Mouse (Mus musculus) cerebellum, postnatal 10 days (tissue): ENCODE data around the gene Tor1a.
"Not testable (repeated sequence)": the region's sequence is repeated elsewhere in the genome, so short reads cannot be mapped to it uniquely, and the experiment has no call there.

Experiments
- DNase-seq, 2 experiments: peaks; one replicate each; pipeline ENCODE4 v3.0.0; 2021; ENCODE audit warnings: mixed read lengths in 2 of 2

Gene Tor1a

GRCm38 (mm10) chr2:30952824-30953490 is 14.8 kb downstream of the Tor1a start, which contains the start of gene Tor1b:
Gene Tor1b, plus strand, starts transcription at chr2:30952959.
- DNase-seq, result peak; percentile 91

DNA sequence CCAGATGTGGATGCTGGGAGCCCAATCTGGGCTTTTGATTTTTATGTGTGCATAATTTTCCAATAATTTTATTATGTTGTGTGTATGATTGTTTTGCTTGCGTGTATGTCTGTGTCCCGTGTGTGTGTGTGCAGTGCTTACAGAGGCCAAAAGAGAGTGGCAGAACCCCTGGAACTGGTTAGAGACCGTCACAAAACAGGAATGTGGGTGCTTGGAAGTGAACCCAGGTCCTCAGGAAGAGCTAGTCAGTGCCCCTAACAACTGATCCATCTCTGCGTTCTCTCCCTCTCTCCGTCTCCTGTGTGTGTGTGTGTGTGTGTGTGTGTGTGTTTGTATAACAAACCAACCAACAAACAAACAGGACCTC is 15.3 kb downstream of the Tor1a start:
- no peak for DNase-seq

DNA sequence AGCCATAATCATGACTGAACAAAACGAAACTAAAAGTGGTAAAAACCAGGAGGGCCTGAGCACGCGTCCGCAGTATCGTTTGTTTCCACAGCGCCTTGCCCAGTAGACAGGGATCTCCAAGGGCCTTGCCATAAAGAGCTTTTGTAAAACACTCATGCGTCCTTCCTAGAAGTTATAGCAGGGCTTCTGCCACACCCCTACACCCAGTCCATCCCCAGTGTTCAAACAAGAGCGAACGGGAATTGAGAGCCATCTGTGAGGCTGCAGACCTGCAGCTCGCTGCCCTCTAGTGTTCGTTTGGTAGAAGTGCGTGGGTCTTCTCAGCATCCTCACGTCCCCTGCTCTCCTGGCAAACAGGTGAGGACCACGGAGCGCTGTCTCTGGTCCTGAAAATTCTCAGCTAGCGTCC is 25.1 kb downstream of the Tor1a start:
- DNase-seq, result peak; percentile 75 to 83

- not testable (repeated sequence) for DNase-seq
Measured at GRCm38 (mm10) chr2:30942116-30942515, 25.6 kb downstream of the Tor1a start.

DNA sequence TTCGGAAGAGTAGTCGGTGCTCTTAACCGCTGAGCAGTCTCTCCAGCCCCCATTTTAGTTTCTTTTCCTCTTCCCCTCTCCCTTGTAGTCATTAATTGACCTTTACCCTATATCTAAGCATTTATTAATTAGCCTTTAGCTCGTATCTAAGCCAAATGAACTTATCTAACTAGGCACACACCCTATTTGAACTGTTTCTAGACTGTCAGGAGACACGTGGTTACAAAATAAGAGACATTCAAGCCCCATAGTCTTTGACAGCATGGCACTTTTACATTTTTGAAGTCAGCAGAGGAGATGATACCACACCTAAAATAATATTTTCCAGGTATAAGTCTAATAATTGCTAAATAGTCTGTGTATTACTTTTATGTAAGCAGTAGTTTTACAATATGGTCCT is 26.1 kb downstream of the Tor1a start:
- DNase-seq, result no peak

- no peak for DNase-seq
Measured at GRCm38 (mm10) chr2:30938574-30938991, 29.1 kb downstream of the Tor1a start.

GRCm38 (mm10) chr2:30937731-30938130 is 30.0 kb downstream of the Tor1a start:
- no peak for DNase-seq

GRCm38 (mm10) chr2:30936808-30937207 is 30.9 kb downstream of the Tor1a start:
- no peak for DNase-seq

DNA sequence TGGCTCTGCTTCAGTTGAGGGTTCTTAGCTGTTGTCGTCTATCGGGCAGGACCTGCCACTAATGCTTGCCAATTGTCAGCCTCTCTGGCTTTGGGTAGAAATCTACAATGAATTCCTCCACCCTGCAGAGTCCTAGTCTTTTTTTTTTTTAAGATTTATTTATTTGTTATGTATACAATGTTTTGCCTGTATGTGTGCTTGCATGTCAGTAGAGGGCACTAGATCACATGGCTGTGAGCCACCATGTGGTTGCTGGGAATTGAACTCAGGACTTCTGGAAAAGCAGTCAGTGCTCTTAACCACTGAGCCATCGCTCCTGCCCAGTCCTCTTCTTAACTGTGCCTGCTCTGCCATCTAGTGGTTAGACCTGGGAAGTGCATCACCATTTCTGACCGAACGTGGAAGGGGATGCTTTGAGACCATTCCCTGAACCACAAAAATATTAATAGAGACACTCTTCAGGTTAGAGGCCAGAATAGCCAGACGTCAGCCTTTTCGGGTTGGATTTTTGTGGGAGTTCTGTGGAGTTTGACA is 33.7 kb downstream of the Tor1a start:
- peak; percentile 88 to 92 for DNase-seq

DNA sequence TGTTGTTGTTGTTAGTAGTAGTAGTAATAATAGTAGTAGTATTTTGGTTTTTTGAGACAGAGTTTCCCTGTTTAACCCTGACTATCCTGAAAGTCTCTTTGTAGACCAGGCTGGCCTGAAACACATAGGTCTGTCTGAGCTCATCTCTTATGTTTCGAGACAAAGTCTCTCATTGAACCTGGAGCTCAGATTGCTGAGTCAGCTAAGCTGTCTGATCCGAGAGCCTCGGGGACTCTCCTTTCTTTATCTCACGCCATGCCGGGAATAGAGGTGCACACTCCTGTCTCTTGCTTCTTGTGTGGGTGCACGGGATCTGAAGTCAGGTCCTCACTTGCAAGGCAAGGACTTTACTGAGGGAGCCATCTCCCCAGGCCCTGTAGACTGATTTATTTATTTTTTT is 34.7 kb downstream of the Tor1a start:
- no peak for DNase-seq

DNA sequence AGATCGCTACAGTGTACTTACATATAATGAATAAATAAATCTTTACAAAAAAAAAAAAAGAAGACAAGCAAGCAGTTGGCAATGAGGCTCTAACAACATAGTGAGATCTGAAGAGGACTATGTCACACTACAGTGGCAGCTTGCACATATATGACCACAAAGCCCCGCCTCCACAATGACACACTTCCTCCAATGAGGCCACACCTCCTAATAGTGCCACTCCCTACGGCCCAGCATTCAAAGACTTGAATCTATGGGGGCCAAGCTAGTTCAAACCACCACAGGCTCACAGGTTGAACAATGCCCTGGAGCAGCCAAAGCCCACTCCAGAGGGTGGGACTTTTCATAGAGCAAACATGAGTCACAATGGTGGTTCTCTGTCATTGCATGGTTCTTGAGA is 35.8 kb downstream of the Tor1a start:
- DNase-seq, result no peak

- DNase-seq, result not testable (repeated sequence)
Measured at GRCm38 (mm10) chr2:30930846-30931245, 36.9 kb downstream of the Tor1a start.

- peak; percentile 89 to 90 for DNase-seq
Measured at GRCm38 (mm10) chr2:30929483-30930045, 38.2 kb downstream of the Tor1a start, which contains the start of gene Ptges. Gene Ptges, minus strand, starts transcription at chr2:30929863.

GRCm38 (mm10) chr2:30928893-30929482 is 38.7 kb downstream of the Tor1a start:
- DNase-seq, result no peak

- peak; percentile 93 to 96 for DNase-seq
Measured at GRCm38 (mm10) chr2:30927844-30928628, 39.7 kb downstream of the Tor1a start.

- peak in 1 of 2 experiments; percentile 26 for DNase-seq
Measured at GRCm38 (mm10) chr2:30927151-30927781, 40.5 kb downstream of the Tor1a start.

DNA sequence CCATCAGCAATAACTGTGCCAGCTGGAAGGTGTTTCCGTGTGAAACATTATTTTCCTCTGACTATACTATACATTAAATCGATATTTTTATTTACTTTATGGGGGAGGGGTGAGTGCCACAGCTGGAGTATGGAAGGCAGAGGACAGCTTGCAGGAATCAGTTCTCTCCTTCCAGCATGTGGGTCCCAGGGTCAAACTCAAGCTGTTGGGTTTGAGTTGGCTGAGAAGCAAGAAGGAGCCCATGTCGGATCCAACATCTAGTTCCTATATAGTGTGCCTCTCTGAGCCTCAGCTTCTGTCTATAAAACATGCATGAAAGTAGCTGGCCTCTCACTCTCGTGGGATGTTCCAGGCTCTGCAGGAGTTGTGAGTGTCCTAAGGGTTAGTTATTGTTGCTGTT is 41.4 kb downstream of the Tor1a start:
- no peak for DNase-seq

DNA sequence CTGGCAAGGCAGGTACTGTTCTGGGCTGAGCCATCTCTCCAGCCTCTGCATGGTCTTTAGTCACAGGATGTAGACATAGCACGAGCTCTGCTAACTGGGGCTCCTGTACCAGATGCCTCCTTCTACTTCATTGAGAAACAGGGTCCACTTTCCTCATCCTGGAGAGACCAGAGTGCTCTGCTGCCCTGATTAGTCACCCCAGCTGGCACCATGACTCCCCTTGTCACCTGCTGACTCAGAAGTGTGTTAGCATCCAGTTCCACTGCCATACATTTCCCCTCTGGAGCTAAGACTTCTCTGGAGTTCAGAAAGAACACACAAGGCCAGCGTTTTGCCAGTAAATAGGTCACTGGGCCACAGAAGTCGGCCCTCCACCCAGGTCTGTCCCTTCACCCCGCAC is 42.6 kb downstream of the Tor1a start:
- no peak for DNase-seq

GRCm38 (mm10) chr2:30923099-30923498 is 44.6 kb downstream of the Tor1a start:
- no peak for DNase-seq

DNA sequence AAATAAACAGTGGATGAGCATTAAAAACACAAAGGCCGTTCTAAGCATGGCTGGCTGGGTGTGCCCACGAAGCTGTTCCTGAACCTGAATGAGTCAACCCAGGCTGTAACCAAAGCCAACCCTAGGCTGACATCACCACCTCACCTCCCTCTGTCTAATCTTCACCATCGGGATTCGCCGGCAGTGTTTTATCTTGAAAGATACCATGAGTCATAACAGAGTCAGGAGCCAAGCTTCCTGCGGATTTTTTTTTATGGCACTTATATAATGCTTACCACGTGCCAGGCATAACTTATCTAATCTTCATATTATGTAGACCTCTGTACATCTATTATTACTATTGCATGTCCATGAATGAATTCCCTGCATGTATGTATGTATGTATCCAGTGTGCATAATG is 47.5 kb downstream of the Tor1a start:
- DNase-seq, result no peak

DNA sequence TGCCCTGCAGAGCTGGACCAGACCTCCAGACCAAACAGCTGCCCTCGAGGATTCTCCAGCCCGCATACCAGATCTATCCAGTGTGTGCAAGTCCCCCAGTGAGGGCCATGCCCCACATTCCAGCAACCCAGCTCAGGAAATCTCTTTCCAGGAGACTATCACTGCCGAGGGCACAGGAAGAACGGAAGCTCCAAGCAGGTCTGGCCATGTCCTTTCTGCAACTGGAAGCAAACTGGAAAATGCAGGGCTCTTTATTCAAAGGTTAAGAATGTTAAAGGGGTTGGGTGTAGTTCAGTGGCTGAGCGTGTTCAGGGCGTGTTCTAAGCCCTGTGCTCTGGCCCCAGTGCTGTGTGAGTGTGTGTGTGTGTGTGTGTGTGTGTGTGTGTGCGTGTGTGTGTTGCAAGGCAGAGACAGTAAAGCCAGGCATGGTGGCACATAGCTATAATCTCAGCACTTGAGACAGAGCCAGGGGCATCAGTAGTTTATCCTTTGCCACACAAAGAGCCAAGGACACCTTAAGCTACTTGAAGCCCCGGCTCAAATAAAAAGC is 48.9 kb downstream of the Tor1a start:
- no peak for DNase-seq

DNA sequence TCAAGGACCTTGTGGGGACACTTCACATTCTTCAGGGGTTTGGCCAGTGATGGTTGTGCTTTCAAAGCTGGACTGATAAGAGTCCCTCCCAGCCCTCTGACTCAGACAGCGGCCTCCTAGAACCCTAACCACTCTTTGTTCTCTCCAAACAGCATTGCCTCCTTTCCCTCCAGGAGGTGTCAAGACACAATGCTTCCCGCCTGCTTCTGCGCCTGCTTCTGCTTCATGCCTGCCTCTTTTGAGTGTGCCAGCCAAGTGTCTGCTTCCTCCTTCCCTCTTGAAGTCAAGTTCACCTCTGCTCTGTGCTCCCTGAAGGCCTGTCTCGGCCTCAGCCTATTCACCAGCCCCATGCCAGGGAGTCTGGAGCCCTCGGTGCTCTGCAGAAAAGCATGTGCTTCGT is 49.6 kb downstream of the Tor1a start:
- no peak for DNase-seq
